7 mouse cellular contexts compared by ENCODE assay signal in genomic region chr11:53146290-53146689, GRCm38 (mm10).
A peak's percentile ranks its signal among the peaks of the same experiment; 100 is the strongest.
DNase-seq lines count a peak whose midpoint lies in the region; ATAC-seq and TF ChIP-seq lines count a peak whose summit lies in the region.

No protein-coding gene starts in this region.

- no peak overlapping the region for H3K9ac ChIP-seq in intestine, postnatal 0 days (ENCODE audit: low read depth, low read length)
- H3K9ac ChIP-seq in intestine, embryonic 16.5 days (ENCODE audit: low read depth, low read length), result no peak overlapping the region
- no peak overlapping the region for H3K9ac ChIP-seq in lung, postnatal 0 days (replicated peaks; ENCODE audit: low read depth)

- no peak for ATAC-seq in intestine, postnatal 0 days
- no peak for ATAC-seq in intestine, embryonic 16.5 days
- no peak for ATAC-seq in lung, postnatal 0 days

- H3K27ac ChIP-seq in intestine, postnatal 0 days (ENCODE audit: low read depth, low read length), result no peak overlapping the region
- no peak overlapping the region for H3K27ac ChIP-seq in intestine, embryonic 16.5 days (ENCODE audit: low read length)
- H3K27ac ChIP-seq in cortical plate, adult 2 months (ENCODE audit: insufficient read depth, low read length), result no peak overlapping the region
- H3K27ac ChIP-seq in lung, postnatal 0 days (ENCODE audit: low read length), result no peak overlapping the region

- WGBS in intestine, postnatal 0 days, result 36% methylated on average over 4 of the region's 4 CpGs
- 40% methylated on average over 4 of the region's 4 CpGs for WGBS in intestine, embryonic 16.5 days
- 44% methylated on average over 4 of the region's 4 CpGs for WGBS in lung, postnatal 0 days

- no peak for TF ChIP-seq EP300 in lung, postnatal 0 days (IDR thresholded peaks at IDR 0.05)

- H3K4me1 ChIP-seq in intestine, postnatal 0 days (replicated peaks; ENCODE audit: control insufficient read depth, insufficient read depth, low read length), result no peaks in the 10 kb centered on the region
- peaks cover 4% of the 10 kb centered on the region; the same call in 1 of the 2 replicates for H3K4me1 ChIP-seq in intestine, embryonic 16.5 days (ENCODE audit: control insufficient read depth, insufficient read depth, low read length)
- H3K4me1 ChIP-seq in cortical plate, adult 2 months (ENCODE audit: control insufficient read depth, insufficient read depth, low read length), result no peaks in the 10 kb centered on the region
- H3K4me1 ChIP-seq in lung, postnatal 0 days (ENCODE audit: insufficient read depth, low read depth, low read length), result no peaks in the 10 kb centered on the region

- H3K36me3 ChIP-seq in intestine, postnatal 0 days (ENCODE audit: control insufficient read depth, insufficient read depth), result no peaks in the 10 kb centered on the region
- H3K36me3 ChIP-seq in intestine, embryonic 16.5 days (ENCODE audit: control insufficient read depth, insufficient read depth, low read length), result no peaks in the 10 kb centered on the region
- H3K36me3 ChIP-seq in lung, postnatal 0 days (ENCODE audit: insufficient read depth, low read length), result no peaks in the 10 kb centered on the region

- H3K4me2 ChIP-seq in intestine, postnatal 0 days (replicated peaks; ENCODE audit: low read depth), result no peak overlapping the region
- H3K4me2 ChIP-seq in intestine, embryonic 16.5 days (ENCODE audit: low read depth, low read length), result no peak overlapping the region
- H3K4me2 ChIP-seq in lung, postnatal 0 days (replicated peaks; ENCODE audit: low read depth, low read length), result no peak overlapping the region

- TF ChIP-seq CTCF in intestine, postnatal 0 days (IDR thresholded peaks at IDR 0.05; ENCODE audit: low read depth), result peak; percentile 81
- TF ChIP-seq CTCF in cortical plate, adult 2 months (IDR thresholded peaks at IDR 0.05; ENCODE audit: extremely low read depth, insufficient read depth, low read length), result peak; percentile 46
- peak; percentile 73 for TF ChIP-seq CTCF in lung, postnatal 0 days (IDR thresholded peaks at IDR 0.05)

- DNase-seq in A20 (ENCODE audit: low read depth, low spot score) (peak; percentile 41), ES-CJ7 (ENCODE audit: low read depth, low spot score) (peak; percentile 35)
- DNase-seq in lung, postnatal 0 days (ENCODE audit: low spot score), result peak; percentile 27
- DNase-seq in right cerebral cortex, postnatal 36 days (ENCODE audit: low spot score in 2 of 2), result no peak

- H3K27me3 ChIP-seq in intestine, postnatal 0 days (replicated peaks; ENCODE audit: control insufficient read depth, insufficient read depth, low read length), result no peaks in the 10 kb centered on the region
- no peaks in the 10 kb centered on the region for H3K27me3 ChIP-seq in intestine, embryonic 16.5 days (replicated peaks; ENCODE audit: control insufficient read depth, insufficient read depth, low read length)
- H3K27me3 ChIP-seq in lung, postnatal 0 days (replicated peaks; ENCODE audit: insufficient read depth, low read length), result no peaks in the 10 kb centered on the region

- no peaks in the 10 kb centered on the region for H3K9me3 ChIP-seq in intestine, postnatal 0 days (ENCODE audit: control insufficient read depth)
- no peaks in the 10 kb centered on the region for H3K9me3 ChIP-seq in intestine, embryonic 16.5 days (ENCODE audit: control insufficient read depth, low read length)
- H3K9me3 ChIP-seq in lung, postnatal 0 days (ENCODE audit: low read length), result no peaks in the 10 kb centered on the region

- TF ChIP-seq POLR2A in cortical plate, adult 2 months (IDR thresholded peaks at IDR 0.05; ENCODE audit: extremely low read depth, insufficient read depth, low read length), result no peak

- no peak overlapping the region for H3K4me3 ChIP-seq in intestine, postnatal 0 days (ENCODE audit: low read depth, low read length)
- no peak overlapping the region for H3K4me3 ChIP-seq in intestine, embryonic 16.5 days (ENCODE audit: low read length)
- no peak overlapping the region for H3K4me3 ChIP-seq in cortical plate, adult 2 months (ENCODE audit: insufficient read depth, low read length)
- H3K4me3 ChIP-seq in lung, postnatal 0 days (ENCODE audit: low read depth, low read length), result no peak overlapping the region

Comparison
In these comparisons a context has a peak if more than half of its experiments do, and no peak if none do; other contexts are left out.
1. DNase-seq: peak in A20 (single experiment), ES-CJ7 (single experiment) and lung, postnatal 0 days (single experiment); none in right cerebral cortex, postnatal 36 days (0 of 2).
2. Peak in every context shown above with its lines, with median percentiles within 50 percentile points of each other: CTCF ChIP-seq.